Mouse (Mus musculus): ENCODE measurements at regions not wholly inside any gene's neighbourhood (a gene's known extent, or its start where the extent isn't known, plus 50 kb on each side); places are given as distances from the start of the nearest gene placed in this dataset.
"Not testable (repeated sequence)": the region's sequence is repeated elsewhere in the genome, so short reads cannot be mapped to it uniquely, and the experiment has no call there.

- no peak for DNase-seq (ENCODE audit: low spot score in 2 of 2)
Measured at GRCm38 (mm10) chr17:83044515-83044914, 170.6 kb upstream of the Pkdcc start.

- no peak for DNase-seq (ENCODE audit: low spot score in 2 of 2)
Measured at GRCm38 (mm10) chr17:83049972-83050535, 165.0 kb upstream of the Pkdcc start.

GRCm38 (mm10) chr17:83050591-83051197 is 164.4 kb upstream of the Pkdcc start:
- DNase-seq (ENCODE audit: low spot score in 2 of 2): no peak

GRCm38 (mm10) chr17:83052613-83053140 is 162.4 kb upstream of the Pkdcc start:
- no peak for DNase-seq (ENCODE audit: low spot score in 2 of 2)

GRCm38 (mm10) chr17:83057832-83058231 is 157.3 kb upstream of the Pkdcc start:
- no peak for DNase-seq (ENCODE audit: low spot score in 2 of 2)

GRCm38 (mm10) chr17:83061843-83062242 is 153.2 kb upstream of the Pkdcc start:
- no peak for DNase-seq (ENCODE audit: low spot score in 2 of 2)

GRCm38 (mm10) chr17:83063848-83064247 is 151.2 kb upstream of the Pkdcc start:
- DNase-seq (ENCODE audit: low spot score in 2 of 2): no peak

- DNase-seq (ENCODE audit: low spot score in 2 of 2): not testable (repeated sequence)
Measured at GRCm38 (mm10) chr17:83064376-83064775, 150.7 kb upstream of the Pkdcc start.

GRCm38 (mm10) chr17:83069246-83069645 is 145.8 kb upstream of the Pkdcc start:
- DNase-seq (ENCODE audit: low spot score in 2 of 2): no peak

GRCm38 (mm10) chr17:83071746-83072145 is 143.3 kb upstream of the Pkdcc start:
- DNase-seq (ENCODE audit: low spot score in 2 of 2): no peak

- DNase-seq (ENCODE audit: low spot score in 2 of 2): no peak
Measured at GRCm38 (mm10) chr17:83072175-83072574, 142.9 kb upstream of the Pkdcc start.

GRCm38 (mm10) chr17:83074893-83075292 is 140.2 kb upstream of the Pkdcc start:
- DNase-seq (ENCODE audit: low spot score in 2 of 2): no peak

GRCm38 (mm10) chr17:83077737-83078600 is 137.1 kb upstream of the Pkdcc start:
- DNase-seq (ENCODE audit: low spot score in 2 of 2): no peak

GRCm38 (mm10) chr17:83078601-83079360 is 136.3 kb upstream of the Pkdcc start:
- no peak for DNase-seq (ENCODE audit: low spot score in 2 of 2)

- no peak for DNase-seq (ENCODE audit: low spot score in 2 of 2)
Measured at GRCm38 (mm10) chr17:83079361-83079685, 135.8 kb upstream of the Pkdcc start.

GRCm38 (mm10) chr17:83081729-83082128 is 133.4 kb upstream of the Pkdcc start:
- DNase-seq (ENCODE audit: low spot score in 2 of 2): no peak

GRCm38 (mm10) chr17:83083521-83083920 is 131.6 kb upstream of the Pkdcc start:
- no peak for DNase-seq (ENCODE audit: low spot score in 2 of 2)

GRCm38 (mm10) chr17:83085792-83086475 is 129.2 kb upstream of the Pkdcc start:
- no peak for DNase-seq (ENCODE audit: low spot score in 2 of 2)

GRCm38 (mm10) chr17:83086703-83087102 is 128.4 kb upstream of the Pkdcc start:
- DNase-seq (ENCODE audit: low spot score in 2 of 2): no peak

- DNase-seq (ENCODE audit: low spot score in 2 of 2): no peak
Measured at GRCm38 (mm10) chr17:83088471-83088870, 126.6 kb upstream of the Pkdcc start.

All from spleen, postnatal 10 days (tissue).